Mouse (Mus musculus) thymus, postnatal 14 days (tissue): ENCODE measurements at regions not wholly inside any gene's neighbourhood (a gene's known extent, or its start where the extent isn't known, plus 50 kb on each side); places are given as distances from the start of the nearest gene placed in this dataset.

Source experiments
- DNase-seq: peaks from one replicate; pipeline ENCODE4 v3.0.0; 2021

DNA sequence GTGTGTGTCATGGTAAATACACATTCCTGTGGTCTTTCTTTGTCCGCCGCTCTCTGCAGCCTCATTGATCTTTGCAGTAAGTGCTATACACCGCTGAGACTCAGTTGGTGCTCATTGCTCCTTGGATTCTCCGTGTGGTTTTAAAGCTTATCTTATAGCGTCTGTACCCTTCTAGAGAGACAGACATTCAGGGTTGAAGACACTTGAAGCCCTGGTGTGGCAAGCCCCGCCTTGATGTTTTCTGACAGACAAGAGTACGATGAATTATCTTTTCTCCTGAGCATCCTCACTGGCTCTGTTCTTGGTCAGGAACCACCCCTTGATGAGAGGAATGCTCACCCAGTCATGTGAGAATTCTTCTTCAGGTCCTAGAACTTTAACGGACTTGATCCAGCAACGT is 1182.7 kb upstream of the A1bg start:
- DNase-seq = no peak

DNA sequence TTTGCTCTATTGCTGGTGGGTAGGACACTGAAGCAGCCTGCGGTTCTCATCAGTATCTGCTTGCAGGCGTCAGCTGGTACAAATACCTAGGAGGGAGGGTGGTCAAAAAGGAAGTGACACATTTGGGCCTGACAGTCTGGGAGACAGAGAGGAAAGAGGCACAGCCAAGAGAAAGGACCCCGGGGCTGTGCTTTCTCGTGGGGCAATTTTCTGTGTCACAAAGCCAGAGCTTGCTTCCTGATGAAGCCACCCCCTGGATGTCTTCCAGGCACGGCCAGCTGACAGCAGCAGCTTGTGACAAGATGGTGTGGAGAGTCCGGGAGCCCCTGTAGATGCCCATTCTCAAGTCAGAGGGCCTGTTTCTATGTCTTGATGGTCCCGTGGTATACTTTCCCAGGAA is 1181.8 kb upstream of the A1bg start:
- DNase-seq = no peak

DNA sequence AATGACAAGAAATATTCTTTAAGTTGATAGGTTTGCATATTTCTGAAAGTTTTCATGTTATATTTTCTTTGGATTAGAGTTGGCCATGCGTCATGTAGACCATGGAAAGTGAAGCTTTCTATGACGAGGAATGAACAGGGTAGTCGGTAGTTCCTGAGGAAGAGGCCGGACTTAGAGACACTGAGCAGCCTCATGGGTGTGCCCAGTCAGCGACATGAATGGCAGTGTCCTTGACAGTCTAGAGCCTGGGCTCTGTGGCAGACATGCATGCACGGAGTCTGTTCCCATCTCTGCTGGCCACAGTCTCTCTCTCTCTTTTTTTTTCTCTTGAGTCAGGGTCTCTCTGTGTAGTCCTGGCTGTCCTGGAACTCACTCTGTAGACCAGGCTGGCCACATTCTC is 1176.9 kb upstream of the A1bg start:
- no peak for DNase-seq

DNA sequence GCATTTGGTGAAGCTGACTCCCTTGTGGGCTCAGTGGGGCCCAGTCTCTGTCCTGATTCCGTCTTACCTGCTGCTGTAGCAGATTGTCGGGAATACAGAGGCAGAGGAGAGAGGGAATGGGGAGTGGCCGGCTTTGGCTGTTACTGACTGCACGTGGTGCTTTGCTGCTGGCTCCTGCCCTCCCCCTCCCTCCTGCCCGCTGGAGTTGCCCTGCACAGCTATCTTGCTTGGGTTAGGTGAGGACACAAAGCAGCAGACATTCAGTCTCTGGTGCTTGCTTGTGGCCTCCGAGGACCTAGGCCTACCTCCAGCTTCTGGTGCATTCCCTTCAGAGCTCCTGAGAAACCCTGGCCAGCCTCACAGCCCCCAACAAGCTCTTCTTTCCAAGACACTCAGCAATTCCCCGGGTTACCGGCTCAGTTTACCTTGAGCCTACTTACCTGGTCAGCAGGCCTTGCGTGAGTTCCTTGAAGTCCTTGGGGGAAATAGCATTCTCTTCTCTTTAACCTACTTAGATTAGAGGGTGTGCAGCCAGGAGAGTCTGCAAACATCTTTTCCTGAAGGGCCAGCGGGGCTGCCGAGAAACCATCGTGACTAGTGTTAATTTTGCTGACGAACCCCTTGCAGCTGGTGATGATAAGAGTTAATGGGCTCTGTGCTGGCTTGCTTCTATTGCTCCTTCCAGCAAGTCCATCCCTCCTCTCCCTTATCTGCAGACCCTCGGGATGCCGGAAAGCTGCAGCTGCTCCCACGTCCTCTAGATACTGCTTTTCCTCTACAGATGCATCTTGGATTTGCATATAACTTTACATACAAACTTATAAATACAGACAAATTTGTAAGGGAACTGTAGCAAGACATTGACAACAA is 1176.2 kb upstream of the A1bg start:
- no peak for DNase-seq

DNA sequence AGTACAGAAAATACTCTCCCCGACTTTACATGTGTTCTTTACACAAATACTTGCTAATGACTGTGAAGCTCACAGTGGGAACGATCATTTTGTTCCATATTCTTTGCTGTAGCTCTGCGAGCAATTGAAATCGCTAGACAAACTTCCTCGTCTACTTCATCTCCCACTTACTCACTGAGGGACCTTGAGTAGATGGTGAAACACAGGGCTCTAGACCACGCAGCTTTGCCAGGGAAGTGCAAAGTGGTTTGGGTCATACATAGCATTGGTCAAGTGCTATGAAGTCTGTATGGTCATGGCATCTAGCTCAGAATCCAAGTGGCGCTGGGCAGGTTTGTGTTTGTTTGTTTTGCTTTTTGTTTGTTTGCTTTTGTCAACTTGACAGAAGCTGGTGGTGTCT is 1174.0 kb upstream of the A1bg start:
- DNase-seq = no peak

DNA sequence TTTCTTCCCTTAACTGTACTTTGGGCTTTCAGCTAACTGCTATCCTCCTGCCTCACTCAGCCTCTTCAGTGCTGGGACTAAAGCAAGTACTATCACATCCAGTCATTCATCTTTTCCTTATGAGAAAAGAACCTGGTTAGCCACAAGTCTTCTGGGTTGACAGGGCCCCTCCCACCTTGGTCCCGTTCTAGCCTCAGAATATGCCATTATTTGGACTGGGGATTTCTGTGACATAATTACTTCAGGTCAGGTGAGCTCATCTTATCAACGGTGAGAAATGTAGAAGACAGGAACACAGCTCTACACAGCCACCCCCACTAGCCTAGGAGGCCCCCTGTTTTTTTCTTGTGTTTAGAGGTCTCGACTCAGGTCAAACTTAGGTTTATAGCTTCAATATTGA is 1172.4 kb upstream of the A1bg start:
- no peak for DNase-seq

GRCm38 (mm10) chr15:62093672-62094071 is 1170.9 kb upstream of the A1bg start:
- no peak for DNase-seq

DNA sequence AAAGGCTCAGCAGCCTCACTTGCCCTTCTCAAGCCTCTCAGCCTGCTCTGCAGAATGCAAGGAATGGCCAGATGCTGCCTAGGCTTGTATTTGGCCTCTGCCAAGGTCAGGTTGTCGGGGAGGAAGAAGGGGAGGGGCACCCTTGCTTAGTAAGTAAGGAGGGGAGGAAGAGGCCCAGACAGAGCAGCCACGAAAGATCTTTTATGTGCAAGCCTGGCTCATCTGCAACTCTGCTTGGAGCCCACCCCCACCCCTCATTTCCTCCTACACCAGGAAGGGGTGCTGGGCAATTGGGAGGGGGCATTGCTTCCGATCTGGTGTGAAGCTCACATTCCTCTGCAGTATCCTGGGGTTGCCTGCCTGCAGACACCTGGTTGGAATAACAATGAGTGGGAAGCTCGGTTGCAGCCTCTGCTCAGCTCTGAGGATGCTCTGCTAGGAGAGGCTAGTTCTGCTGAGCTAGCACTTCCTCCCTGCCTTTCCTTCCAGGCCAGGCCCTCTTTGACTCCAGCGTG is 1169.9 kb upstream of the A1bg start:
- DNase-seq = peak; percentile 77

GRCm38 (mm10) chr15:62091746-62092659 is 1169.2 kb upstream of the A1bg start:
- peak; percentile 10 for DNase-seq

DNA sequence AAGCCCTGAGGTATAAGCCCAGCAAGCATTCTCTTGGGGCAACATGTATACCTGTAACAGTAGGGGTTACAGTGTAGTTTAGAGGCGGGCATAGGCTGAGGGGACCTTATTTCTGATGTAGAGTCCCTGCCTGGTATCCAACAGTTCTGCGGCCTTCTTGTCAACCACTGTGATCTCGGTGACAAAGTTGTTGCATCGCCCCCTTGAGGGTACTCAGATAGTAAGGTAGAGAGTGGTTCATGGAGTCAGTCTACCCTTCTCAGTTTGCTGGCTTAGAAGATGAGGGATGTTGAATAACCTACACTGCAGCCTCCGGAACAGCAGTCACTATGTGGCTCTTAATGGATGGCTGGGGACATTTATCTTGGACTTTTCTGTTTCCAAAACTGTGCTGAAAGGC is 1168.3 kb upstream of the A1bg start:
- no peak for DNase-seq

GRCm38 (mm10) chr15:62088341-62088740 is 1165.5 kb upstream of the A1bg start:
- DNase-seq = no peak

GRCm38 (mm10) chr15:62087755-62088154 is 1164.9 kb upstream of the A1bg start:
- DNase-seq = no peak

DNA sequence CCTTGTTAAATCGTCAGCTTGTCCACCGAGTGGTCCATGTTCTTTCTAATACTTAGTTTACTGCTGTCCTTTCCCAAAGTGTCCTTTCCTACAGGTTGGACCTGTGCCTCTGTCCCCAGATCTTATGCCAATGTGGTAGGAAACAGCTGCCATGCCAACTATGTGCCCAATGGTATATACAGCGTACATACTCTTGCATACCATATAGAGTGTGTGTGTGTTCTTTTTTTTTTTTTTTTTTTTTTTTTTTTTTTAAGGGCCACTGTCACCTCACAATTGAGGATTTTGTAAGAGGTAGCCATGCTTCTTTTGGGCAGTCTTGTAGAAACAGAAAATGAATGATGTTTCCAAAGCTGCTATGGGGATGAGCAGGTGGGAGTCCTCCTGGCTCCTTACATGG is 1163.2 kb upstream of the A1bg start:
- DNase-seq = no peak

- no peak for DNase-seq
Measured at GRCm38 (mm10) chr15:62083347-62083746, 1160.5 kb upstream of the A1bg start.

- no peak for DNase-seq
Measured at GRCm38 (mm10) chr15:62082539-62082938, 1159.7 kb upstream of the A1bg start.

- no peak for DNase-seq
Measured at GRCm38 (mm10) chr15:62079155-62080109, 1156.6 kb upstream of the A1bg start.

DNA sequence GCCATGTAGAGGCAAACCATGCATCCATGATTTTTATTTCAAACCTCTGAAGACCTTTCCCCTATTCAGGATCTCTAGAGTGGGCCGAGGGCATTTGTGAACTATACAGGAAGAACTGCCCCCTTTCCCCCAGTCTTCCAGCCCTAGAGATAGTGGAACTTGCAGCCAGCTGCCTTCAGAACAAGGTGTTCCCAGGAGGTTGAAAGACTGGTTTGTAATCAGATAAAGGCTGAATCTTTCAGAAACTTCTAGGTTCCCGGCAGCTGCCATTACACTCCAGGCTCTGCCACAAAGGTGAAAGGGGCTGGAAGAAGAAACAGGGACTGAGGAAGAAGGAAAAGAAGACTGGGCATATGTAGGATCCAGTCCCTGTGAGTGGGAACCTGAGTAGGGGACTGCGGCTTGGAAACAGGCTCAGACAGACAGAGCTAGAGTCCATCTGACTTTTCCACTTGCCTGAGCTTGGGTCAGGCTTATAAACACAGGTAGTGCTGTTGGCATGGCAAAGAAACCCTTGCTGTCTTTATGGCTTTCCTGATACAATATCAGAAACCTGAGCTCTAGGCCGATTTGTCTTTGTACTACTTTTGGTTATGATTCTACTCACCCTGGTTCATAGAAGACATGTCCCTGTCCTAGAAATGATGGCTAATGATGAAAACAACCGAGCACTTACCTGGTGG is 1153.9 kb upstream of the A1bg start:
- no peak for DNase-seq

DNA sequence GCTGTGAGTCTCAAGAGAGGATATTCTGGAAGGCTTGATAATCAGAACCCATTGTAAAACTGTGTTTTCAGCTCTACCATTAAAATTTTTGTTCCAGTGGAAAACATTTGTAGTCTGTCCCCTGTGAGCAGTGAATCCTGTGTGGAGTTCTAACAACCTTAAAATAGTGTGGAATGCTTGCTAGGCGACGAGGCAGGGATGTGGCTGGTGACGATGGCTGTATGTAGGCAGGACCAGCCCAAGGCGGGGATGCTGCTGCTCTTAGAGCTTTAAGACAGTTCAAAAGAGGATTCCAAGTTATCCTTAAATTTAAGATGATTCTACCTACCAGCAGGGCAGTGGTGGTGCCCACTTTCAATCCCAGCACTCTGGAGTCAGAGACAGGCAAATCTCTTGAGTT is 1151.9 kb upstream of the A1bg start:
- no peak for DNase-seq

- DNase-seq = no peak
Measured at GRCm38 (mm10) chr15:62073595-62073994, 1150.8 kb upstream of the A1bg start.

DNA sequence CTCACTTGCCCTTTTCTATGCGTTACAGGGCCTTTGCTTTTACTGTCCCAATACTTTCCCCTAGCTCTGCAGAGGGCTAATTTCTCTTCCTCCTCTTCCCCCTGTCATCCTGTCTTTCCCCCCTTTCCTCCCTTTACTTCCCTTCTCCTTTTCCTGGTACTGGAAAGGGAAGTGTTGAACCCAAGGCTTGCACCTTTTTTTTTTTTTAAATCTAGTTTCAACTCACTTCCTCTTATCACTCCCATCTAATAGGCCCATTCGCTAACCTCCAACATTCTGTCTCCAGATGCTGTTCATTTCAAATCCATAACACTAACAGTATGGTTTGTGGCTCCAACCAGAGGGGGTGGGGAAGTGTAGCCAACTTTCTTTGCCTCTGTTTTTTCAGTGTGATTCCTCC is 1148.5 kb upstream of the A1bg start:
- DNase-seq = no peak

DNA sequence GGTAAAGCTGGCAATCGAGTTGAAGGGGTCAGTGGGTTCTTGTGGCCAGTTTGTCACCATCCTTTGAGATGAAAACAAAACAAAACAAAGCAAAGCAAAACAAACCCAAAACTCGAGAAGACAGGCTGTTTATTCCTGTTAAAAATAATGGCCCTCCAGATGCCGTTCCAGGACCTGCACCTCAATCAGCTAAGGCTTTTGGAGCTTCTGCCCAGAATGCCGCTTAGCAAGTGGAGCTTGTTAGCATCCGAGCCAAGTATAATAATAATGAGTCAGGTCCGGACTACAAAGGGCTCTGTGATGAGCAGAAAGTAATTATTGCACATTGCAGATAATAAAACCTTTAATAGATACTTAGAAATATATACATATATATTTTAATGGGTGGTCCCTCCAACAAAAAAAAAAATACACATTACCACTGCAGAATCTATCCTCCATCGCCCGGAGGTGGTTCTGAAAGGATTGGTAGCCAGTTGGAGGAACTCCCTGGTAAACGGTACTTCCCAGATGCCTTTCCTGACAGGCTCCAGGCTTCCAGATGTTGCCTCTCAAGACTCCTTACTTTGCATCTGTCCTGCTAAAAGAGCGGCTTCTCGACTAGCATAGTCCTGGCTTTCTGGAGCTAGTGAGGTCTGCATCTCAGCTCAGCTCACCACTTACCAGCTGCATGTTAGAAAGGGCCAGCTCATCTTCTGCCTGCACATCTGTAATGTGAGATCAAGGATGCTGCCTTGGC is 1145.8 kb upstream of the A1bg start:
- DNase-seq = no peak
